Mouse (Mus musculus): ENCODE measurements around the gene Sptbn1.
"Not testable (repeated sequence)": the region's sequence is repeated elsewhere in the genome, so short reads cannot be mapped to it uniquely, and the experiment has no call there.

Sptbn1 gene

DNA sequence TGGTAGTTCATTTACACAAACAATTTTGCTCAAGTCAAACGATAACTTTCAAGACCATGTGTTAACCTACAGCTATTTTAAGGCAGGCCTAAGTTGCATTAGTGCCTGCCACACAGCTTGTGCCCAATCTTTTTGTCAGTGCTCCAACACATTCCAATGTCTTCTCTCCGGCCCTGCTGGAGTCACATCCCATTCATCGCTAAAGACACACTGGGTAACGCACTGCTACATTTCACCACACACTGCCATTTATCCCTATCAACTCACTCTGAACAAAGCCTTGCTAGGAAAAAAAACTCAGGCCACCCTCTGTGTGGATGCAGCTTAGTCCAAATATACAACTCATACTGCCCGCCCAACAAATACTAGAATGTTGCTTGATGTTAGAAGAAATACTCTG is 11.5 kb downstream of the Sptbn1 start:
- peak; percentile 11 for DNase-seq (ENCODE audit: low read depth, low spot score)

GRCm38 (mm10) chr11:30255211-30255610 is 12.8 kb downstream of the Sptbn1 start:
- not testable (repeated sequence) for DNase-seq (ENCODE audit: low read depth, low spot score)

GRCm38 (mm10) chr11:30251294-30251904 is 16.6 kb downstream of the Sptbn1 start:
- no peak for DNase-seq (ENCODE audit: low read depth, low spot score)

DNA sequence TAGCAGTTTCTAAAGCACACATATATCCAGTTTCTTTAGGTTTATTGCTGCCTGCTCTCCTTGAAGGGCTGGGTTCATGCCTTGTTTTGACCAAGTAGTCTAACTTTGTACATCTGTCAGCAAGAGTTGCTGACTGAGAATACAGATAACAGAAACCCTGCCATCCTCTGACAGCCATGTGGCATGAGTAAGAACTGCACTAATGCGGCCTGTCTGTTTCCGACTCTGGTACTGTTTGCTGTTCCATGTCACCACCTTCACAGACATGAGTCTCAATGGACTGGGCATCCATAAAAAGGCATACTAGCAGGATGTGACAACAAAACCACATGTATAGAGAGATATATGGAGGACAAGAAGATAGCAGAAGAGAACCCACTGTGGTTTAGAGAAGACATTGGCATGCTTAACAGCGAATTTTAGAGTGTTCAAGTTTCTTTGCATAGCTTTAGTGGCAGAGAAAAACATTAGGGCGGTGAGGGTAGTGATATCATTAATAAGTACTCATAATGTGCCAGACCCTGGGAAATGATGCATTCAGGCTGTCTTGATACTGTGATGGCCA is 18.4 kb downstream of the Sptbn1 start:
- no peak for DNase-seq (ENCODE audit: low read depth, low spot score)

DNA sequence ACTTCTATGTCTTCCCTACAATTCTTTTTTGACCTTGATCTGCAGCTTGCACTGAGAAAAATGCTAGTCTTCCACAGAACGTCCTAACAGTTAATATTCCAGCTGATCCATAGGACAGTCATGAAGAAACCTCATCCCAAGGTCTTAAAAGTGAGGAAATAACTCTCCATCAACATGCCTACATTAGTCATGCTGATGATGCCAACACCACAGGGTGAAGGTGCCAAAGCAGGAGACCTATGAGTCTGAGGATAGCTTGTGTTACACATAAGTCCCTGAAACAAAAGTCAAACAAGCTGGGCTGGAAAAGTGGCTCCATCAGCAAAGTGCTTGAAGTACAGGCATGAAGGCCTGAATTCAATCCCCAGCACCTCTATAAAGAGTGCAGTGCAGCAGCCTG is 20.9 kb downstream of the Sptbn1 start:
- DNase-seq (ENCODE audit: low read depth, low spot score), result no peak

GRCm38 (mm10) chr11:30246161-30246560 is 21.8 kb downstream of the Sptbn1 start:
- no peak for DNase-seq (ENCODE audit: low read depth, low spot score)

DNA sequence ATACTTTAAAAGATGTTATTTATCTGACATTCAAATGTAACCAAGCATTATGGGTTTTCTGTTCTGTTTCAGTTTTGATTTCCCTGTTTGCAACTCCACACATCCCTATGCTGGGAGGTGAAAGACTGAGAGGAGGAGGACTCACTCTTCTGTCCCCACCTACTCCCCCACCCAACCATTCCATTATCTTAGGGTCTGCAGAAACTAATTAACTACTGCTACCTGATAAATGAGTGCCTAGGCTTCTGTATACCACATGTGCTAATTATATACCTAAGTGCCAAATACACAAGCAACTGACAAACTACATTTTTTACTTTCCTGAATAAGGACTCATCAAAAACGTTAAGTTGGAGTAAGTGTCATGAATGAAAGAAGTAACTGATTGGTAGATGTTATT is 23.8 kb downstream of the Sptbn1 start:
- DNase-seq (ENCODE audit: low read depth, low spot score), result no peak

- DNase-seq (ENCODE audit: low read depth, low spot score), result peak; percentile 40
Observed at GRCm38 (mm10) chr11:30243591-30243990, 24.4 kb downstream of the Sptbn1 start.

GRCm38 (mm10) chr11:30240861-30241260 is 27.1 kb downstream of the Sptbn1 start:
- DNase-seq (ENCODE audit: low read depth, low spot score), result no peak

DNA sequence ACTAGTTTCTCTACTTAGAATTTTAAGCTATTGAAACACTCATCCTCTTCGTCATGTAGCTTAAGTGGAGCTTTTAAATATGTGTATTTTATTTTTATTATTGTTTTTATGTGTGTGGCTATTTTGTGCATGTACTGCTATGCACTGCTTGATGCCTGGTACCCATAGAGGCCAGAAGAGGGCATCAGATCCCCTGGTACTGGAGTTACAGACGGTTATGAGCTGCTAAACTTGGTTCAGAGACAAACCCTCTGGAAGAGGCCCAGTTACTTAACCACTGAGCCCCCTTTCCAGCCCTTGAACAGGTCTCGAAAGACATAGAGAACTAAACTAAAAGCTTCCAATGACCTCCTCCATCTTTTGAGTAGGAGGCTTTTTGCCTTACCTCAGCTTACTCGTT is 30.0 kb downstream of the Sptbn1 start:
- peak; percentile 43 for DNase-seq (ENCODE audit: low read depth, low spot score)

DNA sequence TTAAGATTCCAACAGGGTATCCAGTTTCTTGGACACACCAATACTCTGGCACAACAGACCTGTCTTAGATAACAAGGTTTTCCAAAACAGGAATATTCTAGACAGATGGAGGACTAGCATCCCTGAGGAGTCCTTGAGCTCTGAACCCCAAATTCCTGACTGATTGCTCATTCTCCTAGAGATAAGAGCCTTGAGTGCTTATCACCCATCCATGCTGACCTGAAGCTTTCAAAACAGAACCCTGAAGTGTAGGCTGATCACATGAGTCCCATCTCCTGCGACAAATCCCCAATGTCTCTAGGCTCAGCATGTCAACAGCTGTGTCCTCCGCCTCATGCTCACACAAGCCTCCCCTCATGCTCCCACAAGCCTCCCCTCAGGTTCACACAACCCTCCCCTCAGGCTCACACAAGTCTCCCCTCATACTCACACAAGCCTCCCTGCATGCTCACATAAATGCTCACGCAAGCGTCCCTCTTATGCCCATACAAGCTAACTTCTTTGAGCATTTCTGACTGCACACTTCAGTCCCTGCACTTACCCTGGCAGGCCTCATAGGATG is 31.2 kb downstream of the Sptbn1 start:
- DNase-seq (ENCODE audit: low read depth, low spot score), result no peak

DNA sequence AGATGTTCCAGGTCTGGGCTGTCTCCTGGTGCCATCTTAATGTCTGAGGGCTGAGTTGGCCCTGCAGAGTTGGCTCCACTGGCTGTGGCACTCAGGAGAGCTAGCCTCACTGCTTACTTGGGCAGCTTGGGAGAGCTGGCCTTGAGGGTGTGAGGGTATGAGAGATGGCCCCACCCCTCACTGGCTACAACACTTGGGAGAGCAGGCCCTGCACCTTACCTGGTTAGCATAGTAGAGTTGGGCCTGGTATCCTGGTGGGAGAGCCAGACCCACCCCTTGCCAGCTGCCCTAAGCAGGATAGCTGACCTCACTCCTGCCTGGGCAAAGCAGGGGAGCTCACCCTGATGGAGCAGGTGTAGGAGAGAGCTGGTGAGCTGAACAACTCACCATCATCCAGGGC is 32.3 kb downstream of the Sptbn1 start:
- DNase-seq (ENCODE audit: low read depth, low spot score), result no peak

GRCm38 (mm10) chr11:30235218-30235617 is 32.8 kb downstream of the Sptbn1 start:
- no peak for DNase-seq (ENCODE audit: low read depth, low spot score)

DNA sequence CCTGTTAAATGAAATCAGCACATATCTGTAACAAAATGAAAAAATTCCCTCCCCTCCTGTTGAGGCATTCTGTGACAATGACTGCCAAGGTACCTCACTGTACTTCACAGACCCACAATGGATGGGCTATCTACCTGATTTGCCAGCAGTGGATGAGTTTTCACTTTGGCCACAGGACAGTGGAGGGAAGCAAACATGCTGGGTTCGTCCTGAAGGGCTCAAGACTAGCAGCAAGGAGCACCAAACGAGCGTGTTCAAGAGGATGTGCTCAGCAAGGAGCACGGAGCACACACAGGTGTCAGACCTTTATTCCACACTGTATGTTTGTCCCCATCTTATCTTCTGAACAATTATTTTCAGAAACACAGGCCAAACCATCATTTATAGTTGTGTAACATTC is 34.0 kb downstream of the Sptbn1 start:
- DNase-seq (ENCODE audit: low read depth, low spot score), result no peak

- DNase-seq (ENCODE audit: low read depth, low spot score), result no peak
Observed at GRCm38 (mm10) chr11:30232082-30232481, 35.9 kb downstream of the Sptbn1 start.

GRCm38 (mm10) chr11:30231336-30231735 is 36.6 kb downstream of the Sptbn1 start:
- DNase-seq (ENCODE audit: low read depth, low spot score), result no peak

DNA sequence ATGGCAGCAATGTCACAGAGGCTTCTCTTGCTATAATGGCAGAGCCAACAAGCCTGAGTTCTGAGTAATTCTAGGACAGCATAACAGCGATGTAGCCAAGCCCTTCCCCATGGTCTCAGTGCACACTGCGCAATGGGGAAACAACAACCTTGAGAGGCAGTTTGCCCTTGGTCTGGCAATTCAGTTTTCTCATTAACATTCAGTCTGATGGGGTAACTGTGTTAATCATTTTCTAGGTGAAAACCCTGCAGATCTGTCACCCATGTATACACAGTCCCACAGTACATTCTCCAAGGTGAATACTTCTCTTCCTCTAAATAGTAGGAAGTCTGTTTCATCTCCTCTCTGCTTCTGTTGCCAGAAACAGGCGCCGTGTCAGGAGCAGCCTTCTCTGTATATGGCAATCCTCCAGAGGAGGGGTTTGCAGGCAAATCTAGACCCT is 37.6 kb downstream of the Sptbn1 start:
- peak; percentile 10 for DNase-seq (ENCODE audit: low read depth, low spot score)

GRCm38 (mm10) chr11:30226756-30227155 is 41.2 kb downstream of the Sptbn1 start:
- DNase-seq (ENCODE audit: low read depth, low spot score), result no peak

GRCm38 (mm10) chr11:30224599-30224998 is 43.4 kb downstream of the Sptbn1 start:
- DNase-seq (ENCODE audit: low read depth, low spot score), result no peak

DNA sequence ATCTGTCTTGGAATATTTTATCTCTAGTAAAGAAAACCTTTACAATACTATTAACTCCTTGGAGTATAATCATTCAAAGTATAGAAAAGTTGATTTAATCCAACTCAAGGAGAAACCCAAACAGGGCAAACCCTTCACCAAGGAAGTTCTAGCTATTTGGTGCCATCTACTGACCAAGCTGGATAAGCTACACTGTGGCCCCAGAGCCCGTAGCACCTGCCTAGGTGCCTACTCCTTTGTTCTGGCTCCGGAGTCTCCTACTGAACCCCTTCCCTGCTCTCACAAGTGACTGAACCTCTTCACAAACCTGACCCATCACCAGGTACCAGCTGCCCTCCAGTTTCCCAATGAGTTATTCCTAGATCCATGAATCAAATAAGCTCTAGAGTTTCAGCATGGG is 45.3 kb downstream of the Sptbn1 start:
- DNase-seq (ENCODE audit: low read depth, low spot score), result peak; percentile 71

DNA sequence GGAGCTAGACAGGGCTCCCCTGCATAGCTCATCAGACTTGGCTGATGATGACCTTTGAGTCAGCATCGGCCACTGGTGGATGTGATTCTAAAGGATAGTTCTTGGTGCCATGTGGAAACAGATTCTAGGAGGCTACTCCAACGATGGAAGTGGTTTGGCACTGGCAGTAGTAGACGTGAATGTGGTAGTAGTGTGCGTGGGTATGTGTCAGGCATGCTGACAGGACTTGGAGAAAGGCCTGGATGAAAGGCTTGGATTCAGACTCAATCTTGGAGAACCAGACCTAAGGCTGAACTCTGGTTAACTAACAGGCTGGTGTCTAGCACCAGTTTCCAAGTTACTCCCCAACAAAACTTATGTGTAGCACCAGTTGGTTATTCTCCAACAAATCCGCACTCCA is 46.9 kb downstream of the Sptbn1 start:
- DNase-seq (ENCODE audit: low read depth, low spot score), result no peak

DNA sequence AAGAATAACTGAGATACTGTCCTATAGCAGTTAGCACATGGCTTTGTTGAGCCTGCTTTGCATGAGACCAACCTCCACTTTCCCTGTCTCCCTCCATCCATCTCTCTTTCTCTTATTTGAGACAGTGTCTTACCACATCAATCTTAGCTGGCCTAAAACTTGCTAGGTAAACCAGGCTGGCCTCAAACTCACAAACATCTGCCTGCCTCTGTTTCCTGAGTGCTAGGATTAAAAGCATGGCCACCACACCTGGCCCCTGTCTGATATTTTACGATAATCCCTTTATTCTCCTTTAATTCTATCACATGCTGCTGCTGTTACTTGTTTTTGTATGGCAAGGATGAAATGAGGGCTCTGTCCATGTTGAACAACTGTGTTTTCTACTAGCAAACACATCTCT is 49.6 kb downstream of the Sptbn1 start:
- no peak for DNase-seq (ENCODE audit: low read depth, low spot score)

DNA sequence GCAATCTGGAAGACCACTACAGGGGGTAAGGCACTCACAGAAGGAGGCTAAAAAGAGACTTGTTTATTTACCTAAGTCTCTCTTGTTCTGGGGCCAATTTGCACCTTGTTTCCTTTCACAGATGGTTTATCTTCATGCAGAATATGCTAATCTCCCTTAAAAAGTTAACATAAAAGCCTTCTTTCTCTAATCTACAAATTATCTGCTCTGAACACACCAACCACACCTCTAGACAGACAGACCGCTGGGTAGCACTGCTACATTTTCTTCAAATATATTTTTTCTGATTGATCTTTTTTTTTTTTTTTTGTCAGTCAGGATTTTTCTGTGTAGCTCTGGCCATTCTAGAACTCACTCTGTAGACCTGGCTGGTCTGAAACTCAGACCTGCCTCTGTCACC is 50.5 kb downstream of the Sptbn1 start:
- peak; percentile 38 for DNase-seq (ENCODE audit: low read depth, low spot score)
